Mouse (Mus musculus): ENCODE results near the gene Fam114a2.

DNA sequence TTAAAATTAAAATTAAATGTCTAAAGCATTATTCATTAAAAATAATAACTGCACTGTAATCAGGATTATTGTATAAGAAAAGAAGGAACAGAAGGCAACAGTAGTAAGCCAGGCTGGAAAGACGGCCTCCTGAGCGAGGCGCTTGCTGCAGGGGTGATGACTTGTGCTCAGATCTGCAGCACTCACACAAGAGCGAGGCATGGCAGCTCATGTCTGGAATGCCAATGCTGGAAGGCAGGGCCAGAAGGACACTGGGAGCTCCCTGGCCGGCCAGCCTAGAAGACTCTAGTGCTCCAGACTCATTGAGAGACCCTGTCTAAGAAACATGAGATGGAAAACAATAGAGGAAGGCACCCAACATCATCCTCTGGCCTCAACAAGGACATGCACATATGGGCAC, 15.3 kb downstream of the Fam114a2 start:
- TF ChIP-seq TAL1 (IDR thresholded peaks at IDR 0.05; ENCODE audit: low read length) (no peak), GATA1 (IDR thresholded peaks at IDR 0.05; ENCODE audit: low read length) (no peak)
